Mouse (Mus musculus) thymus, adult 18-20 months (tissue): ENCODE measurements at regions not wholly inside any gene's neighbourhood (a gene's known extent, or its start where the extent isn't known, plus 50 kb on each side); places are given as distances from the start of the nearest gene placed in this dataset.

Source experiments
- DNase-seq, 2 experiments: peaks; one replicate each; pipeline ENCODE4 v3.0.0; 2022; ENCODE audit warnings: mixed read lengths in 2 of 2

- DNase-seq, result no peak
Measured at GRCm38 (mm10) chr16:26168216-26168615, 62.6 kb upstream of the P3h2 start.

DNA sequence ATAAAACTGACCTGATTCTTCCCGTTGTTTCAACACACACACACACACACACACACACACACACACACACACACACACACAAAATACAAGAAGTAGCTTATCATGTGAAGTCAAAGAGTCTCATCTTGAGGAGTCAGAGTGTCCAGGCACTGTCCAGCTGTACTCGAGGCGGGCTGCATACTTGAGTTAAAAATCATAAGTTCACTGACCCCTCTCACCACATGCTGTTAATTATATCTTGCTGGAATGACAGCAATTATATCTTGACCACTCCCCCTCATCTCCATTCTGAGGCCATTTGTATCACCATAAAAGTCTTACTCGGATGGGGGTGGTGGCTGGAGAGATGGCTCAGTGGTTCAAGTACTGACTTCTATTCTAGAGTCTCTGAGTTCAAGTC lies 58.5 kb upstream of the P3h2 start:
- no peak for DNase-seq

DNA sequence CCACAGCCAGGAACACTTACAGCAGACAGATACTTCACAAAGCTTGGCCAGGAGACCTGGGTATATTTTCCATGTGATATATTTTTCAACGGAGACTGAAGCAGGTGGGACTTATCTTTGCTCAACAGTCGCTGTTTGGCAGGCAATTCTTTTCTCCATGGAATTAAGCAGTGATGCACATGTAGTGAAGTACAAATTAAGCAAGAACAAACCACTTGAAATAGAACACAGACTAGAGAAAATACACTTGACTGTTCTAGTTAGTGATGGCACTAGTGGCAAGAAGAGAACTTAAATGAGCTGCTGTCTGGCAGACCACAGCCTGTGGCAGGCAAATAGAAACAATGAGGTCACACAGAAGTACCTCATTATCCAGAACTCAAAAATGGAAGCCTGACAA lies 57.8 kb upstream of the P3h2 start:
- no peak for DNase-seq

DNA sequence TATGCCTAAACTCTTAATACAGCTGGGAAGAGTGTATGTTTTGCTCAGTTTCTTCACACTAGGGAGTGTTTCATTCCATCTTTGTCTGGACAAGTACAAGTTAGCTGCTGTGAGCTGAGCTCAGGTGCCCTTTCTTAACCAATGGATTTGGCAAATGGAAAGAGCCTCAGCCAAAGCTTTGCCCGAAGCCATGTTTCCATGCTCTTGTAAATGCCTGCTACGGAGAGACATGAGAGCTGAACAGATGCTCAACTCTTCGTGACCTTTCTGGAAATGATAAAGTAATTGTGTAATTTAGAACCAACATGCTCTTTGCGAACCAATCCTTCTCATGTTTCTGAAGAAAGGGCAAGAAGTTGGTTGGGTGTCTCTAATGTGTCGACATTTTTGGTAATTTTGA lies 52.0 kb upstream of the P3h2 start:
- DNase-seq, result no peak
